Mouse (Mus musculus): Measurements from ENCODE around the gene Msl2.

DNA sequence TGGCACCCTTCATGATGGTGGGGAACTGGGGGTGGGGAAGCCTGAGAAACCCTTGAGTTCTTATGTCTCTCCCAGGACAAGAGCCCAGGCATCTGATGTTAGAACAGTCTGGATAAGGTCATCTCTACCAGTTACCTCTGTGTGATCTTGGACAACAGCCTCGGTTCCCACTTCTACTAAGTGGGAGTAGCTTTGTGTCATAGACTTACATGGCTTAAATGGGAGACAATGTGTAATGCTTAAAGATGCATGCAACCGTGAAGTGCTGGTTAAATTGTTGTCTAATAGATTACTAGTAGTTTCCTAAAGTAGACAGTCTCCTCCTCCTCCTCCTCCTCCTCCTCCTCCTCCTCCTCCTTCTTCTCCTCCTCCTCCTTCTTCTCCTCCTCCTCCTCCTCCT lies 37.0 kb upstream of the Msl2 start:
- TF ChIP-seq CTCF (IDR thresholded peaks at IDR 0.05; ENCODE audit: borderline replicate concordance, control insufficient read depth, extremely low read depth, insufficient read depth, low read length, poor library complexity): no peak
- TF ChIP-seq POLR2A (IDR thresholded peaks at IDR 0.05; ENCODE audit: control insufficient read depth, extremely low read depth, insufficient read depth, low read length, poor library complexity): no peak
